Mouse (Mus musculus) urinary bladder, adult 2 months (tissue): ENCODE measurements around the gene Abhd18. TPM values are rescaled to one million over a fixed set of nuclear protein-coding genes. Genes with fewer than 3 reads are reported as not detected.

Source experiments
- DNase-seq: peaks from one replicate; pipeline ENCODE4 v3.0.0; 2022; ENCODE audit warnings: low spot score
- polyA plus RNA-seq: library from polyadenylated mRNA; depleted of rRNA; stranded (reverse); fragments of >200 nt; gene quantifications from 2 replicates; pipeline ENCODE4 v1.2.3, GENCODE M21; 2012; rRNA removed

Gene Abhd18
- polyA plus RNA-seq, 1 experiment, result 5.1 TPM

DNA sequence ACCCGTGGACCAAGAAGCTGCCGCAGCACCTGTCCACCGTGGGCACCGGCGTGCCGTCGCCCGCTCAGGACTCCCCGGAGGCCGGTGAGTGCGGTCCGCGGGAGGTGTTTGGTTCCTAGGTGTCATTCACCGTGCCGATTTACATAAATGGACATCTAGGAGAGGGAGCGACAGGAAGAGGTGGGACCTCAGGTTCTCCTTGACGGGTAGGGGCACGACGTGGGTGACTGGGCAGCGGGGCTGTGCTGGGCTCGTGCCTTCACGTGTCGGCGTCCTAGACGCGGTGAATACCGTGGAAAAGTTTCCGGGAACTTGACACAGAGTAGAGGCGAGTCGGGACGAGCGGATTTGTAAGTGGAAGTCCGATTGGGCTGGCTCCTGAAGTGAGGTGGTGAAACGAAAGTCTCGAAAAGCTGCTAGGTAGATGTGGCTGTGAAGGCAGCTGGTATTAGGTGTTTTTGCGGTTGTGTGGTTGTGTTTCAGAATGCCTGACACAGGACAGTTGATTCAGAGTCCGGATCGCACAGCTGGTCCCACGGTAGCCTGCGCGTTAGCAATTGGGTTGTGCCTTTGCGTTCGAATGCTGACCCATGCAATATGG, 103.9 kb downstream of the Abhd18 start:
- peak; percentile 64 for DNase-seq

DNA sequence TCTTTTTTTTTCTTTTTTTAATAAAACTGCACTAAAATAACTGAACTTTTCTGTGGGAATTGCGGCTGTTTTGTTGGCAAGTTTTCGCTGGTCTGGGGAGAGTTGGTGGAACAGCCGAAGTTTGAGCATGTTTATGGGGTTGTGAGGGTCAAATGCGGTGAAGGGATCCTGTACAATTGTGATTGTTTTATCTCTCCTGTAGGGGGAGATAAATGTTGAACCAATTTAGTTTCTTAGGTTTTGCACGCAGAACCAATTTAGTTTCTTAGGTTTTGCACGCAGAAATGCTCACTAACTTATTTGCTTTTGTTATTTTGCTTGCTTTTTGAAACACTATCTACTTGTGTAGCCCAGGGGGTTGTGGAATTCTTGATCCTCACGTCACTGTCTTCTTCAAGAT, 104.6 kb downstream of the Abhd18 start:
- DNase-seq, result no peak

DNA sequence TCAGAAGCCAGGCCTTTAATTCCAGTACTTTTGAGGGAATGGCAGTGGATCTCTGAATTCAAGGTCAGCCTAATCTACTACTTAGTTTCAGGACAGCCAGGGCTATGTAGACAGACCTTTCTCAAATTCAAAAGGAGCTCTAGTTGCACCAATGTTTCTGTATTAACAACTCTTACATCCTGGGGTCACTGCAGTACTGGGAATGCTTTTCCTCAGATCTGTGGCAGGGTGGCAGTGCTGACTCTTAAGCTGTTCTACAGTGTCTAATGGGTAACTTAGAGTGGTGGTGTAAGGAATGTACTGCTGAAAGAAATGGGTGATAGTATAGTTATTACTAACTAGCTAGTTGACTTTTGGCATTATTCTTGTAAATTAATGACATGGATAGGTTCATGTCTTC, 105.8 kb downstream of the Abhd18 start:
- no peak for DNase-seq

DNA sequence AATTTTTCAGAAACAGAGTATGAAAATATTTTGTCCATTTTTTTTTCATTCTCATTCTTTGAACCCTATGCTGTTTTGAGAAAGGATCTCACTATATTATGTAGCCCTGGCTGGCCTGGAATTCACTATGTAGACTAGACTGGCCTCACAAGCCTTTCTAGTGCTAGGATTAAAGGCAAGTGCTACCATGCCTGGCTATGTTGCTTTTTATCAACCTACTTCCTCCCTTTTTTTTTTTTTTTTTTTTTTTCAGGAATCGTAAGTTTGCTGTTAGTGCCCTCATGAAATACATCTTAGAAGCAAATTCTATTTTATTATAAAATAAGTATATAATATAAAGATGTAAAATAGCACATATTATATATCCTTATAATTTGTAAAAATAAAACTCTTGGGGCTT, 108.0 kb downstream of the Abhd18 start:
- DNase-seq, result no peak

DNA sequence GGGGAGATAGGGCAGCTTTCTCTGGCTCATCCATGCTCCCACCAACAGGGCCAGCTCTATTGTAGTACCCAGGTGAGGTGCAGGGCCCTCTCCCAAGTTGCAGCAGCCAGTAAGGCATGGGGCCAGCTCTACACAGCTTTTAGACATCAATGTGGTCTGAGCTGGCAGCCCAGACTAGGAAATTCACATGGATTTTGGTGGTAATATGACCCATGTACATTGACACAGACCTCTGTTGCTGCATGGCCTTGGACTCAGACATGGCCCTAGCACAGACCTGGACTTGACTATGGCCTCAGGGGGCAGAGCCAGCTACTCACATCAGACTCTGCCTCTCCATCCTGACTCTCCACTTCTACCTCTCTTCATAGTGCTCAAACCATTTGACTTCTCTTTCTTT, 112.1 kb downstream of the Abhd18 start:
- DNase-seq, result no peak

DNA sequence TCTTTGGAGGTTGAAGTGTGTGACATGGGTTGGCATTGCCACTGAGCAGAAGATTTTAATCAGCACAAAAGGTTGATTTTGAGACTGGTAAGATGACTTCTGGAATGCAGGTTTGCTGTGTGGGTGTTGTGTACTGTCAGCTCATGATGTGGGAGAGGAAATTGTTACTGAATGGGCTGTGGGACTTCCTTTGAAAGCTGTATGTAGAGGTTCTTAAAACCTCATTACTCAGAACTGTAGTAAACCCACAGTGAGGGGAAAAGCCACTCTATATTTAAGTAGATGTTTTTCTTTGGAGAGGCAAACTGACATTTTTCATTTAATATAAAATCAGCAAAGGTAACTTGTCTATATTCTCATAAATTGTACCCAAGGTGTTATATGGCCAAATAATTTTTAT, 134.0 kb downstream of the Abhd18 start:
- DNase-seq, result no peak

DNA sequence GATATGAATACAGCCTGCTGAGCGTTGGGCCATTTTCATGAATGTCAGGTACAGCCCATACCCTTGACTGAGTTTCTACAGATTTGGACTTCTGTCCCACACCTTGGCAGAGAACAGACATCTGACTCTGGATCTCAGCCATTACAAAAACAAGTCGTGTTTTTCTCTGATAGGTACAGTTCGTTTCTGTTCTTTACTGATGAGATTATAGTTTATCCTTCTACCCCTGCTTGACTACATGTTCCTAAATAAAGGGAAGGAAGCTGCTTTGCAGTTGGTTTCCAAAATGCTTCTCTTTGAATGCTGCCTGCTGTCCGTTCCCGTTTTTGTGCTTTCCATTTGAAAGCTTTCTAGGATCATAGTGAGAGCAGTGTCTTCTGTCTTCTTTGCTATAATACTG, 140.8 kb downstream of the Abhd18 start:
- DNase-seq, result no peak

Other genes starting within 250 kb of the Abhd18 start
- gene Slc25a31, start 138.1 kb upstream of the Abhd18 start, polyA plus RNA-seq, result 0.07 and 0.11 TPM in 2 replicates
- gene Hspa4l, start 102.5 kb upstream of the Abhd18 start, polyA plus RNA-seq, result 7.1 and 9.9 TPM in 2 replicates
- 3.0 and 3.2 TPM in 2 replicates for gene Plk4, start 47.0 kb upstream of the Abhd18 start, polyA plus RNA-seq
- gene Mfsd8, start 84 bp upstream of the Abhd18 start, polyA plus RNA-seq, result 9.3 and 9.8 TPM in 2 replicates
- 0.06 and 0.15 TPM in 2 replicates for gene 1700034I23Rik, start 55.6 kb downstream of the Abhd18 start, polyA plus RNA-seq
- gene Larp1b, start 102.9 kb downstream of the Abhd18 start, polyA plus RNA-seq, result 25.2 and 25.7 TPM in 2 replicates
- gene Pgrmc2, start 236.1 kb downstream of the Abhd18 start, polyA plus RNA-seq, result 31.8 and 38.2 TPM in 2 replicates